Mouse (Mus musculus) bone marrow, adult 2 months (tissue): ENCODE results near the gene Pvr.

Experiments
- CTCF ChIP-seq: fragments of 200-500 bp; IDR thresholded peaks from 2 replicates; pipeline ENCODE4 v1.5.1; 2011; ENCODE audit warnings: low read length, control low read depth; ENCODE audit not compliant: control insufficient read depth, insufficient read depth
- POLR2A ChIP-seq: fragments of 200-500 bp; IDR thresholded peaks from 2 replicates; pipeline ENCODE4 v1.6.1; 2011; ENCODE audit warnings: low read depth, mild to moderate bottlenecking, control low read depth, low read length, borderline replicate concordance; ENCODE audit not compliant: control insufficient read depth

GRCm38 (mm10) chr7:19923354-19923753, 2.4 kb upstream of the Pvr start:
- TF ChIP-seq CTCF, result no peak
- TF ChIP-seq POLR2A, result no peak
